Mouse (Mus musculus) hindbrain, embryonic 14.5 days (tissue): ENCODE results near the gene Usp54. TPM values are rescaled to one million over a fixed set of nuclear protein-coding genes. Genes with fewer than 3 reads are reported as not detected.
A peak's percentile ranks its signal among the peaks of the same experiment; 100 is the strongest.

Source experiments
- ATAC-seq: fragments of 200-750 bp; cut with Nextera tagmentation; 2 replicates; pipeline ENCODE4 v1.8.0; 2017; ENCODE audit warnings: moderate number of reproducible peaks, mild to moderate bottlenecking, moderate TSS enrichment, moderate library complexity; ENCODE audit not compliant: low FRiP score
- DNase-seq: peaks from one replicate; pipeline ENCODE4 v3.0.0-alpha.2; 2015; ENCODE audit warnings: low spot score
- H3K27ac ChIP-seq: fragments of 300-500 bp; sonication (generic); 2 replicates; pipeline ENCODE4 v1.5.1; 2014; ENCODE audit warnings: mild to moderate bottlenecking, moderate library complexity
- H3K27me3 ChIP-seq: fragments of 300-500 bp; sonication (generic); 2 replicates; pipeline ENCODE4 v1.6.1; 2014; ENCODE audit warnings: mild to moderate bottlenecking, low read length, mixed read lengths; ENCODE audit not compliant: control insufficient read depth, insufficient read depth
- H3K36me3 ChIP-seq: fragments of 300-500 bp; sonication (generic); replicated peaks from 2 replicates; pipeline ENCODE4 v1.6.1; 2014; ENCODE audit not compliant: control insufficient read depth, insufficient read depth
- H3K4me1 ChIP-seq: fragments of 300-500 bp; sonication (generic); replicated peaks from 2 replicates; pipeline ENCODE4 v1.6.1; 2014; ENCODE audit warnings: antibody characterized with exemption, low read length, mixed read lengths; ENCODE audit not compliant: control insufficient read depth, insufficient read depth
- H3K4me2 ChIP-seq: fragments of 300-500 bp; sonication (generic); replicated peaks from 2 replicates; pipeline ENCODE4 v1.6.1; 2014; ENCODE audit warnings: mild to moderate bottlenecking, moderate library complexity
- H3K4me3 ChIP-seq: fragments of 300-500 bp; sonication (generic); replicated peaks from 2 replicates; pipeline ENCODE4 v1.5.1; 2014; ENCODE audit warnings: mild to moderate bottlenecking, low read length
- H3K9ac ChIP-seq: fragments of 300-500 bp; sonication (generic); 2 replicates; pipeline ENCODE4 v1.6.1; 2014
- H3K9me3 ChIP-seq: fragments of 300-500 bp; sonication (generic); 2 replicates; pipeline ENCODE4 v1.6.1; 2016; ENCODE audit warnings: low read length; ENCODE audit not compliant: control insufficient read depth
- WGBS: fragments of 180-500 bp; shearing (Covaris S2); extraction: QIAGEN DNeasy Blood & Tissue Kit; methylation state at CpG from one replicate; pipeline ENCODE4 v1.1.7; 2014; 5-methylcytosine and 5-hydroxymethylcytosine counted together
- polyA plus RNA-seq: library from polyadenylated mRNA; unstranded; fragments of >200 nt; fragmentation: Nextera tagmentation; extraction: Ambion mirVana; gene quantifications from 2 replicates; pipeline ENCODE4 v1.2.1, GENCODE M21; 2014

Gene Usp54
- polyA plus RNA-seq, result 13.1 and 13.2 TPM in 2 replicates

GRCm38 (mm10) chr14:20640644-20641437 lies at the start of gene Usp54:
Usp54 (minus strand) TSS chr14:20641063.
- peaks cover 6% of the 10 kb centered on the region; the same call in 1 of the 2 replicates for H3K4me1 ChIP-seq
- H3K27me3 ChIP-seq, result no peaks in the 10 kb centered on the region
- peak within 1 kb of the TSS; percentile 87 for H3K9ac ChIP-seq
- H3K27ac ChIP-seq, result peak within 1 kb of the TSS; percentile 97
- H3K4me2 ChIP-seq, result peak within 1 kb of the TSS; percentile 89
- H3K9me3 ChIP-seq, result no peaks in the 10 kb centered on the region
- peak; percentile 99 for DNase-seq
- no peaks in the 10 kb centered on the region for H3K36me3 ChIP-seq
- under 1% methylated on average over 73 of the region's 73 CpGs for WGBS
- ATAC-seq, result peak; percentile 96
- peak within 1 kb of the TSS; percentile 74 for H3K4me3 ChIP-seq

GRCm38 (mm10) chr14:20689009-20689408 lies 48.1 kb upstream of the Usp54 start:
- 95% methylated on average over 2 of the region's 2 CpGs for WGBS
- ATAC-seq (no peak), DNase-seq (no peak)
- H3K9ac ChIP-seq, result no peak overlapping the region
- H3K4me1 ChIP-seq, result no peaks in the 10 kb centered on the region
- no peaks in the 10 kb centered on the region for H3K9me3 ChIP-seq
- no peak overlapping the region for H3K27ac ChIP-seq
- peaks cover 100% of the 10 kb centered on the region for H3K36me3 ChIP-seq
- no peak overlapping the region for H3K4me2 ChIP-seq
- H3K4me3 ChIP-seq, result no peak overlapping the region
- no peaks in the 10 kb centered on the region for H3K27me3 ChIP-seq

- no peaks in the 10 kb centered on the region for H3K4me1 ChIP-seq
- DNase-seq, result no peak
- H3K27ac ChIP-seq, result no peak overlapping the region
- 98% methylated on average over 3 of the region's 3 CpGs for WGBS
- no peak overlapping the region for H3K4me3 ChIP-seq
- H3K27me3 ChIP-seq, result no peaks in the 10 kb centered on the region
- no peak for ATAC-seq
- H3K9ac ChIP-seq, result no peak overlapping the region
- peaks cover 100% of the 10 kb centered on the region for H3K36me3 ChIP-seq
- no peaks in the 10 kb centered on the region for H3K9me3 ChIP-seq
- H3K4me2 ChIP-seq, result no peak overlapping the region
Observed at GRCm38 (mm10) chr14:20686576-20686975, 45.7 kb upstream of the Usp54 start.

GRCm38 (mm10) chr14:20682498-20682897 lies 41.6 kb upstream of the Usp54 start:
- no peaks in the 10 kb centered on the region for H3K27me3 ChIP-seq
- no peak for DNase-seq
- no peaks in the 10 kb centered on the region for H3K9me3 ChIP-seq
- no peaks in the 10 kb centered on the region for H3K4me1 ChIP-seq
- no peak overlapping the region for H3K4me2 ChIP-seq
- no peak for ATAC-seq
- 75% methylated on average over 3 of the region's 3 CpGs for WGBS
- H3K36me3 ChIP-seq, result peaks cover 99% of the 10 kb centered on the region
- no peak overlapping the region for H3K9ac ChIP-seq
- no peak overlapping the region for H3K27ac ChIP-seq
- H3K4me3 ChIP-seq, result no peak overlapping the region

GRCm38 (mm10) chr14:20681742-20682141 lies 40.9 kb upstream of the Usp54 start:
- Histone ChIP-seq H3K4me3 (no peak overlapping the region), H3K4me2 (no peak overlapping the region), H3K27me3 (no peaks in the 10 kb centered on the region), H3K36me3 (peaks cover 99% of the 10 kb centered on the region), H3K9me3 (no peaks in the 10 kb centered on the region), H3K27ac (no peak overlapping the region), H3K9ac (no peak overlapping the region), H3K4me1 (no peaks in the 10 kb centered on the region)
- 95% methylated on average over 2 of the region's 2 CpGs for WGBS
- DNase-seq, result no peak
- ATAC-seq, result no peak

GRCm38 (mm10) chr14:20677906-20678305 lies 37.0 kb upstream of the Usp54 start:
- DNase-seq, result no peak
- ATAC-seq, result no peak
- H3K27ac ChIP-seq, result no peak overlapping the region
- no peak overlapping the region for H3K4me2 ChIP-seq
- no peak overlapping the region for H3K9ac ChIP-seq
- no peaks in the 10 kb centered on the region for H3K27me3 ChIP-seq
- 94% methylated on average over 4 of the region's 4 CpGs for WGBS
- H3K9me3 ChIP-seq, result no peaks in the 10 kb centered on the region
- peaks cover 72% of the 10 kb centered on the region for H3K36me3 ChIP-seq
- H3K4me3 ChIP-seq, result no peak overlapping the region
- H3K4me1 ChIP-seq, result peaks cover 18% of the 10 kb centered on the region

- H3K36me3 ChIP-seq, result peaks cover 36% of the 10 kb centered on the region
- H3K4me1 ChIP-seq, result peaks cover 18% of the 10 kb centered on the region
- no peaks in the 10 kb centered on the region for H3K27me3 ChIP-seq
- peak within 1 kb of the TSS; percentile 75 for H3K9ac ChIP-seq
- ATAC-seq (peak; percentile 97), DNase-seq (peak; percentile 100)
- WGBS, result 2% methylated on average over 43 of the region's 43 CpGs
- peak within 1 kb of the TSS; percentile 80 for H3K4me3 ChIP-seq
- H3K4me2 ChIP-seq, result peak within 1 kb of the TSS; percentile 89
- peak within 1 kb of the TSS; percentile 87 for H3K27ac ChIP-seq
- H3K9me3 ChIP-seq, result no peaks in the 10 kb centered on the region
Observed at GRCm38 (mm10) chr14:20674064-20674833, 33.4 kb upstream of the Usp54 start, which contains the start of gene Sec24c. Sec24c (plus strand) TSS chr14:20674308.

- DNase-seq (no peak), ATAC-seq (peak; percentile 77)
- peaks cover 31% of the 10 kb centered on the region for H3K36me3 ChIP-seq
Observed at GRCm38 (mm10) chr14:20673735-20674063, 32.8 kb upstream of the Usp54 start.

GRCm38 (mm10) chr14:20672990-20673389 lies 32.1 kb upstream of the Usp54 start:
- Histone ChIP-seq H3K4me2 (peak overlapping the region; percentile 89), H3K27me3 (0 out of 2 replicates have a peak, but pooled peaks cover 4% of the 10 kb centered on the region), H3K4me3 (no peak overlapping the region), H3K36me3 (peaks cover 24% of the 10 kb centered on the region), H3K9ac (no peak overlapping the region), H3K27ac (no peak overlapping the region), H3K9me3 (no peaks in the 10 kb centered on the region), H3K4me1 (peaks cover 18% of the 10 kb centered on the region)
- 87% methylated on average over 2 of the region's 2 CpGs for WGBS
- ATAC-seq (no peak), DNase-seq (no peak)

More at GRCm38 (mm10) chr14:20673735-20674063, 32.8 kb upstream of the Usp54 start:
- H3K9me3 ChIP-seq, result no peaks in the 10 kb centered on the region
- peaks cover 18% of the 10 kb centered on the region for H3K4me1 ChIP-seq
- peak overlapping the region; percentile 80 for H3K4me3 ChIP-seq
- 15% methylated on average over 13 of the region's 13 CpGs for WGBS
- peak overlapping the region; percentile 75; the same call in 1 of the 2 replicates for H3K9ac ChIP-seq
- peak overlapping the region; percentile 89 for H3K4me2 ChIP-seq
- peak overlapping the region; percentile 87 for H3K27ac ChIP-seq
- H3K27me3 ChIP-seq, result 0 out of 2 replicates have a peak, but pooled peaks cover 4% of the 10 kb centered on the region
